Mouse (Mus musculus) frontal cortex, adult (tissue): ENCODE measurements around the gene Chkb.

Experiments used
- ATAC-seq: cut with Nextera tagmentation; 2 replicates; pipeline ENCODE4 v1.9.2; 2017; ENCODE audit warnings: mild to moderate bottlenecking, moderate library complexity, mixed read lengths; ENCODE audit not compliant: low TSS enrichment

Gene Chkb

GRCm38 (mm10) chr15:89429352-89430221, at the start of gene Chkb, which contains the start of the genes C730034F03Rik and Gm44502:
Chkb (minus strand) TSS chr15:89429908.
C730034F03Rik (plus strand) TSS chr15:89429589.
Gm44502 (minus strand) TSS chr15:89429696.
- peak; percentile 97 for ATAC-seq

- ATAC-seq = no peak
Observed at GRCm38 (mm10) chr15:89478622-89479021, 48.9 kb upstream of the Chkb start.

GRCm38 (mm10) chr15:89477806-89478205, 48.1 kb upstream of the Chkb start:
- ATAC-seq = no peak

- ATAC-seq = no peak
Observed at GRCm38 (mm10) chr15:89477091-89477491, 47.4 kb upstream of the Chkb start, which contains the start of gene Arsa. Arsa (minus strand) TSS chr15:89477425.

GRCm38 (mm10) chr15:89476475-89476815, 46.7 kb upstream of the Chkb start:
- ATAC-seq = no peak; the same call in 1 of the 2 replicates

- peak; percentile 90 for ATAC-seq
Observed at GRCm38 (mm10) chr15:89475611-89476474, 46.1 kb upstream of the Chkb start.

- no peak for ATAC-seq
Observed at GRCm38 (mm10) chr15:89475293-89475600, 45.5 kb upstream of the Chkb start.

GRCm38 (mm10) chr15:89474596-89475292, 45.0 kb upstream of the Chkb start:
- ATAC-seq = no peak

- no peak for ATAC-seq
Observed at GRCm38 (mm10) chr15:89473921-89474320, 44.2 kb upstream of the Chkb start.

GRCm38 (mm10) chr15:89473370-89473769, 43.7 kb upstream of the Chkb start:
- no peak for ATAC-seq

GRCm38 (mm10) chr15:89471476-89471875, 41.8 kb upstream of the Chkb start:
- no peak for ATAC-seq

GRCm38 (mm10) chr15:89468577-89468976, 38.9 kb upstream of the Chkb start:
- peak; percentile 66; the same call in 1 of the 2 replicates for ATAC-seq

- ATAC-seq = no peak
Observed at GRCm38 (mm10) chr15:89465052-89465451, 35.3 kb upstream of the Chkb start.

GRCm38 (mm10) chr15:89463334-89464235, 33.9 kb upstream of the Chkb start:
- peak; percentile 20; the same call in 1 of the 2 replicates for ATAC-seq

GRCm38 (mm10) chr15:89462176-89462575, 32.5 kb upstream of the Chkb start:
- ATAC-seq = no peak

- ATAC-seq = no peak
Observed at GRCm38 (mm10) chr15:89461321-89461720, 31.6 kb upstream of the Chkb start.

GRCm38 (mm10) chr15:89460298-89460697, 30.6 kb upstream of the Chkb start:
- ATAC-seq = no peak

GRCm38 (mm10) chr15:89459821-89460220, 30.1 kb upstream of the Chkb start:
- no peak for ATAC-seq

- no peak for ATAC-seq
Observed at GRCm38 (mm10) chr15:89458942-89459341, 29.2 kb upstream of the Chkb start.

GRCm38 (mm10) chr15:89455642-89456041, 25.9 kb upstream of the Chkb start:
- no peak for ATAC-seq

GRCm38 (mm10) chr15:89454857-89455256, 25.1 kb upstream of the Chkb start:
- no peak for ATAC-seq
